Mouse (Mus musculus) heart, postnatal 0 days (tissue): Measurements from ENCODE around the gene Lad1.

Source experiments
- CTCF ChIP-seq: IDR thresholded peaks from 2 replicates; pipeline ENCODE4 v1.5.1; 2016; ENCODE audit warnings: antibody characterized with exemption, control low read depth, low read depth
- EP300 ChIP-seq: IDR thresholded peaks from 2 replicates; pipeline ENCODE4 v1.6.1; 2016; ENCODE audit warnings: antibody characterized with exemption, low read depth

GRCm38 (mm10) chr1:135781220-135781619 lies 37.2 kb upstream of the Lad1 start:
- TF ChIP-seq CTCF (peak; percentile 94), EP300 (0 out of 2 replicates have a peak, but pooled peaks have one; percentile 46)
